Mouse (Mus musculus) heart, adult 10 weeks (tissue): ENCODE results near the gene Sept1. TPM values are rescaled to one million over a fixed set of nuclear protein-coding genes. Genes with fewer than 3 reads are reported as not detected.

Experiments
- polyA plus RNA-seq: library from polyadenylated mRNA; stranded (reverse); fragments of 350-450 nt; fragmentation: Illumina TruSeq; extraction: RNeasy Lipid Tissue Mini Kit (QIAGEN cat#74804); gene quantifications from one replicate; pipeline ENCODE4 v1.2.3, GENCODE M21; 2014; ENCODE audit warnings: low read depth, low replicate concordance

The Sept1 gene
- polyA plus RNA-seq = 6.4 TPM

DNA sequence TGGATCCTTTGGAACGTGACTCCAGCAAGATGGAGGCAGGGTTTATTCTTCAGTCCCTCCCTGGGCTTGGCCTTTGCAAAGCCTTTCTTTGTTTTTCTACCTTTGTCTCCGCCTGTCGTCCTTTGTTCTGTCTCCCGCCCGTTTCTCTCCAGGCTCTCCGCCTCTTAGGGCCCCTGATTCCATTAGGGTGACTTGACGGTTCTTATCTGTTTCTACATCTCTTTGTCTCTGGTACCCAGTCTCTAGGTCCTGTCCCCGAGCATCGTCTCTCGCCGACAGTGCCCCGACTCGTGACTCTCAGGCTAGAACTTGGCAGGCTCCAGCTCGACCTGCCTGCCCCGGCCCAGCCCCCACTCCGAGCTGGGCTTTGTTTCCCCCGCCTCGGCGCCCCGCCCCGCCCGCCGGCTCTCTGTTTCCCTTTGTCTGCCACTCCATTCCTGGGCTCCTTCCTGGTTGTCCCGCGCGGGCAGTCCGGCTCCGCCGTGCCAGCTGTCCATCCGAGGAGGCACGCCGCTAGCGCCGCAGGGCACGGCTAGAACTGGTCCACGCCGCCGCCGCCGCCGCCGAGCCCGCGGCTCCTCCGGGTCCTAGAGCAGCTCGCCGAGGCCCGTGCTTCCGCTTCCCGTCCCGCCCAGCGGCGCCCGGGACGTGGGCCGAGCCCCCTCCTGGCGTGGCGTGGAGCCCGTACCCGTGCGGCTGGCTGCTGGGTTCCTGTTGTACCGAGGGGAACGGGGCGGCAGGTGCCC is at the start of gene Sept1, which contains the start of gene Zfp553:
Gene Sept1, minus strand, starts transcription at position 509 of the 746 bp plus-strand sequence.
Gene Zfp553, plus strand, starts transcription at position 440 of the 746 bp plus-strand sequence.

GRCm38 (mm10) chr7:127273925-127274789 is 41.2 kb upstream of the Sept1 start, which contains the start of gene Sephs2:
TSS of gene Sephs2 (minus strand) at chr7:127274055.

GRCm38 (mm10) chr7:127260309-127261111 is 27.6 kb upstream of the Sept1 start, which contains the start of gene Dctpp1:
TSS of gene Dctpp1 (minus strand) at chr7:127260709.

DNA sequence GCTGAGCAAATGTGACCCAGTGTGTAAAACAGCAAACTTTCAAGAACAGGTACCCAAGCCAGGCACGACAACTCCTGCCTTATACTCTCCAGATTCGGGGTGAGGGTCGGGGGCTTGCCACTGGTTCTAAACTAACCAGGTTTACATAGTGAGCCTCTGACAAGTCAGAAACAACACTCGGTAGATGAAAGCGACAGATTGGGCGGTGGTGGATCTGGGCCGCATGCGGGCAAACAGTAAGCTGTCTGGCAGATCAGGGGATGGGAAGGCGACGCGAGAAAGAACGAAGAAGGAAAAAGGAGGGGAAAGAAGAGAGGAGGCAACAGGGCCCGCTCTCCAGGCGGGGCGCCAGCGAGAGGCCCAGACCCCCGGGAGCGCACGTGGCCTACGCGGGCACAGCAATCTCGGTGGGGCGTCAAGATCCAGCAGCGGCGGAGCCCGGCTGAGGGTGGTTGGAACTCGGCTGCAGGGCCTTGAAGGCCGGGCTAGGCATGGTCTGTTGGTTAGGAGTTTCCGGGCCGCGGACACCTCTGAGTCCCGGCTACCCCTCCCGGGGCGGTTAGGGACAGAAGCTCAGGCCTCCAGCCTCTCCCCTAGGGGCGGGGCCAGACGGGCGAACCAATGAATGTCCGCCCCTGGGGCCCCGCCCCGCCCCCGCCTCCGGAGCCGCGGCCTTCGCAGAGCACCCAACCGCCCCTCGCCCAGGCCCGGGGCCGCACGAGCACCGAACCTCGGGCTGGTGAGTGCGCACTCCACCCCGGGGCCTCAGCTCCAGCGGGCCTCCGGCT is 11.1 kb upstream of the Sept1 start, which contains the start of gene Zfp771:
Gene Zfp771, plus strand, starts transcription at position 405 of the 788 bp plus-strand sequence.

GRCm38 (mm10) chr7:127208553-127209438 is 24.1 kb downstream of the Sept1 start, which contains the start of gene Mylpf:
TSS of gene Mylpf (plus strand) at chr7:127208890.

GRCm38 (mm10) chr7:127208295-127208552 is 24.7 kb downstream of the Sept1 start, which contains the start of gene Tbc1d10b:
TSS of gene Tbc1d10b (minus strand) at chr7:127208468.

DNA sequence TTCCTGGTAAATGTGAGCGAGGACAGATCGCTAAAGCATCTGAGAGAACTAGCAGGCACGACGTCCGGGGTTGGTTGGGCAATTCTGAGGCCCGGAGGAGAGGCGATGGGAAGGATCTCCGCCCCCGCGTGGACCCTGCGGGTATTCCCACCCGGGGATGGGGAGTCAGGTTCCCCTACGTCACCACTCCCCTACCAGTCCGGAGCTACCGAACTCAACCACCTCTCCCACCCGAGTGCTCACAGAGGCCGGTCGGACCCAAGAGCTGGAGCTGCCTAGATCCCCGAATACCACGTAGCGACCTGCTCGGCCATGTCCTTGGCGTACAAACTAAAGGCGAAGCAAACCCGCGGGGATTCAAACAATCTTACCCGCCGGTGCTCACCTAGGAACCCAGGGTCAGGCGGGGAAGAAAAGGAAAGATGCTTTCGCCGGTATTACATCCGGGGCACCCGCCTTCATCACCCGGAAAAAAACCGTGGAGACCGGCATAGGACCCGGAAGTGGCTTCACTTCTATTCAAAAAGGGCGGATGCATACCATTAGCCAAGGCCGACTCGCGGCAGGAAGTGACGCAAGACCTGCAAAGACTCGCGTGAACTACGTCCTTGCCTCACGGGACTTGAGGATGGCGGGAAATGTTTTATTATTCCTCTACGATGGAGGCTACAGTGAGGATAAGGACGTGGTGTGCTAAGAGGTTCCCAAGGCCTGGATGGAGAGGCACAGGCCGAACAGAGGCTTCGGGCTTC is 37.2 kb downstream of the Sept1 start, which contains the start of gene Cd2bp2:
Gene Cd2bp2, minus strand, starts transcription at position 507 of the 752 bp plus-strand sequence.

Other genes with a start within 250 kb of the Sept1 start
- gene Mvp, start 218.5 kb downstream of the Sept1 start, polyA plus RNA-seq = 38.1 TPM
- gene Pagr1b, start 216.6 kb downstream of the Sept1 start, polyA plus RNA-seq = 0.86 TPM
- gene Pagr1a, start 215.8 kb downstream of the Sept1 start, polyA plus RNA-seq = not detected
- gene Gm42742, start 212.0 kb downstream of the Sept1 start, polyA plus RNA-seq = 35.1 TPM
- 2.0 TPM for gene Prrt2, start 211.9 kb downstream of the Sept1 start, polyA plus RNA-seq
- gene Maz, start 206.1 kb downstream of the Sept1 start, polyA plus RNA-seq = 59.5 TPM
- 0.24 TPM for gene Kif22, start 190.7 kb downstream of the Sept1 start, polyA plus RNA-seq
- not detected for gene Zg16, start 145.8 kb downstream of the Sept1 start, polyA plus RNA-seq
- 2.1 TPM for gene AI467606, start 141.8 kb downstream of the Sept1 start, polyA plus RNA-seq
- not detected for gene Qprt, start 110.9 kb downstream of the Sept1 start, polyA plus RNA-seq
- gene Spn, start 95.3 kb downstream of the Sept1 start, polyA plus RNA-seq = 0.37 TPM
- gene Cd2bp2, start 37.1 kb downstream of the Sept1 start, polyA plus RNA-seq = 39.2 TPM
- gene Tbc1d10b, start 24.7 kb downstream of the Sept1 start, polyA plus RNA-seq = 17.1 TPM
- 1.8 TPM for gene Mylpf, start 24.2 kb downstream of the Sept1 start, polyA plus RNA-seq
- 7.7 TPM for gene Zfp553, start 69 bp downstream of the Sept1 start, polyA plus RNA-seq
- 10.7 TPM for gene Zfp771, start 11.1 kb upstream of the Sept1 start, polyA plus RNA-seq
- gene Dctpp1, start 27.6 kb upstream of the Sept1 start, polyA plus RNA-seq = 36.3 TPM
- gene Sephs2, start 40.9 kb upstream of the Sept1 start, polyA plus RNA-seq = 26.0 TPM
- 0.81 TPM for gene Itgal, start 63.1 kb upstream of the Sept1 start, polyA plus RNA-seq
- 33.8 TPM for gene Zfp768, start 112.5 kb upstream of the Sept1 start, polyA plus RNA-seq
- gene Zfp747, start 142.9 kb upstream of the Sept1 start, polyA plus RNA-seq = 3.9 TPM
- 1.5 TPM for gene 9130019O22Rik, start 154.0 kb upstream of the Sept1 start, polyA plus RNA-seq
- 3.4 TPM for gene E430018J23Rik, start 160.5 kb upstream of the Sept1 start, polyA plus RNA-seq
- 4.4 TPM for gene Zfp764, start 173.7 kb upstream of the Sept1 start, polyA plus RNA-seq
- 3.6 TPM for gene Zfp688, start 188.9 kb upstream of the Sept1 start, polyA plus RNA-seq
- gene Zfp689, start 216.0 kb upstream of the Sept1 start, polyA plus RNA-seq = 1.2 TPM
- 35.5 TPM for gene Prr14, start 226.5 kb upstream of the Sept1 start, polyA plus RNA-seq
- gene Fbrs, start 246.1 kb upstream of the Sept1 start, polyA plus RNA-seq = 34.1 TPM